Mouse (Mus musculus): ENCODE results near the gene Nol10. TPM values are rescaled to one million over a fixed set of nuclear protein-coding genes. Genes with fewer than 3 reads are reported as not detected.

The Nol10 gene
- total and polyA plus RNA-seq, 3 experiments: 4.2 to 17.7 (median 16.9) TPM

DNA sequence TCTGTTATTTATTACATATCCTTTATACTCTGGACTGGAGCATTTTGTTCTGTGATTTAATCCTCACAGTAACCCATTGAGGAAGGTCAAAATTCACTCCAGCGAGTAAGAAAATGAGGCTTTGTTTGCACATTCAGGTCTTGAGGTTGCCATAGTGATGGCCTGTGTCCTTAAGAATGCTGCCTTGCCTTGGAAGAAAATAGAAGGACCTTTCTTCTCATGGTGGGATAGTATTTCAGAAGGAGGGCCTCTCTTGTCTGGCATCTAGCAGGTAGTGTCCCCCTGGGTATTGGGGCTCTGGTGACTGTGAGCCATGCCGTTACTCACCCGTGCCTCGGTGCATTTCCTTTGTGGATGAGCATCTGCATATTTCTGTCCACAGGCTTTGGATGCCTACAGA, 12.4 kb downstream of the Nol10 start:
- no peak for DNase-seq

GRCm38 (mm10) chr12:17362316-17362715, 14.1 kb downstream of the Nol10 start:
- no peak for DNase-seq

DNA sequence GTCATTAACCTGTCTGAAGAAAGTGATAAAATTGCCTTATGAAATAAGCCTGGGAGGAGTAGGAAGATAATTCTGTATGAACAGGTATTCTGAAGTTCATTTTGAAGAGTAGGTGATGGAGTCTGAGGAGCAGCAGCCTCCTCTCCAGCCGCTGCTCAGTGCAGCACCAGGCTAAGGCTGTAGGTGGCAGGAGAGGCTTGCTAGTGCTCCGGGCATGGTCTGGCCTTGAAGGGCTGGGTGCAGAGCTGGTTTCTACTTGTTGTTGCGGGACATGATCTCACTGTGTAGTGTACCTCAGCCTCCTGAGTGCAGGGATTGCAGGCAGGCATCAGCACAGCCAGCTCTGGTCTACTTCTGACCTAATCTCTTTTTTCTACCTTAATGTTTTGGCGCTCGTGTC, 18.7 kb downstream of the Nol10 start:
- DNase-seq: peak; percentile 86

- DNase-seq: no peak
These were observed 20.9 kb downstream of the Nol10 start for GRCm38 (mm10) chr12:17369111-17369510.

GRCm38 (mm10) chr12:17369551-17370325, 21.5 kb downstream of the Nol10 start:
- DNase-seq: peak; percentile 53

- no peak for DNase-seq
These were observed 23.5 kb downstream of the Nol10 start for GRCm38 (mm10) chr12:17371589-17372235.

GRCm38 (mm10) chr12:17372696-17373095, 24.4 kb downstream of the Nol10 start:
- DNase-seq: no peak

GRCm38 (mm10) chr12:17373470-17373975, 25.3 kb downstream of the Nol10 start:
- no peak for DNase-seq

DNA sequence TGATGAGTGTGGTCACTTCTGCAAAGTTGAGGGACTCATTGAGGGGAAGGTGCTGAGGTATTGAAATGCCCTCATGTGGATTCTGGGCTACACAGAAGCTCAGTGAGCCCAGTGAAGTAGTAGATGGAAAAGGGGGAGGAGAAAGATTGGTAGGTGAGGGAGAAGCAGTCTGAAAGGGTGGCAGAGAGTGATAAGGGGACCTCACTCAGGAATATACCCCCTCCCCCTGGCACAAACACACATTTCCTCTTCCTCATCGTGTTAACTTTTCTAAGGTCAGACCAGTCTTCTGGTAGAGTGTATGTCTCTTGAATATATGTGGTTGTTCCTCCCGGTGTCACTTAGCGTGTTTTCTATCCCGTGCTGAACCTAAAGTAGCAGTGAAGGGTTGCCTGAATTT, 27.0 kb downstream of the Nol10 start:
- no peak for DNase-seq

GRCm38 (mm10) chr12:17376521-17376920, 28.3 kb downstream of the Nol10 start:
- DNase-seq: no peak

GRCm38 (mm10) chr12:17380991-17381390, 32.7 kb downstream of the Nol10 start:
- DNase-seq: no peak

- no peak for DNase-seq
These were observed 34.5 kb downstream of the Nol10 start for GRCm38 (mm10) chr12:17382759-17383158.

- peak; percentile 25 for DNase-seq
These were observed 38.6 kb downstream of the Nol10 start for GRCm38 (mm10) chr12:17386896-17387295.

DNA sequence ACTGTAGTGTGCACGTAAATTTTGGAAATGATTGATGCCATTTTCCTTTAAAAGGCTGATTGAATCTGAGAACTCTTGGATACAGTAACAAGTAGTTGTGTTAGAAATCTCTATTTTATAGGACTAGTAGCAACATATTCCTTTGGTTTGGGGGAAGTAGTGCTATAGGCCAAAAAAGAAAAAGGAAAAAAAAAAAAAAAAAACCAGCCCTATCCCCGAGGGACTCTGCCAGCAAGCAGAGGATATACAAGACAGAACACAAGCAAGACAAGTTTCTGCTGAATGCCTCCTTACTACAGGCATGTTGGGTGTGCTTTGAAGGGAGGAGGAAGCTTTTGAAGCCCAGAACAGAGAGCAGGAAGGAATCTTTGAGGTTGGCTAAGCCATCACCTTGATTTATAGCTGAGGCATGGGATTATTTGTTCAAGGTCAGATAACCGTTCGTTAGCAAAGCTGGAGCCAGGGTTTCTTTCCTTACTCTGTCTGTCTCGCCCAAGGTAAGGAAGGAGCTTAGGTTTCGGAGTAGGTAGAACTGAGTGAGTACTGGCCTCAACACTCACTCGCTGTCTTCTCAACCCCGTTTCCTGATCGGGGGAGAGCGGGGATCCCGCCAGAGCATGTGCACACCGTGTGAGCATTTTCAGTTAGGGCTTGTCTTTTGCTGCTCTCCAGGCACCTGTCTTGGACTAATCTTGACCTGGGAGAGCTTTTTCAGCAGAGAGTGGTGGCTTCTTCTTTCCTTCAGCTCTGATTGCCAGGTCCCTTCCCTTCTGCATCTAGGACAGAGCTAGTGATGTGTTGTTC, 39.3 kb downstream of the Nol10 start:
- DNase-seq: peak; percentile 36

DNA sequence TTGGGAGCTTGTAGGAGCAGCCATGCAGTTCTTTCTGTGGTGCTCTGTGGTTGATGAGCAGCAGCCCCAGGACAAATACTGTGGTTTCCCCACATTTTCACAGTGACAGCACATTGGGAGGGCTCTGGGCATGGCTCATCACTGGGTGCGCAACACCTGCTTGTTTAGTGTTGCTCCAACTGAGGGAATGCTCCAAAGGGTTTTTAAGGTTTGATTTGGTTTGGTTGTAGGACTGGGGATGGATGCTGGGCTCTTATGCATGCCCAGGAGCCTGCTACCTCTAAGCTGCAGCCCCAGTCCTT, 39.8 kb downstream of the Nol10 start:
- DNase-seq: no peak

GRCm38 (mm10) chr12:17390036-17390435, 41.8 kb downstream of the Nol10 start:
- no peak for DNase-seq

DNA sequence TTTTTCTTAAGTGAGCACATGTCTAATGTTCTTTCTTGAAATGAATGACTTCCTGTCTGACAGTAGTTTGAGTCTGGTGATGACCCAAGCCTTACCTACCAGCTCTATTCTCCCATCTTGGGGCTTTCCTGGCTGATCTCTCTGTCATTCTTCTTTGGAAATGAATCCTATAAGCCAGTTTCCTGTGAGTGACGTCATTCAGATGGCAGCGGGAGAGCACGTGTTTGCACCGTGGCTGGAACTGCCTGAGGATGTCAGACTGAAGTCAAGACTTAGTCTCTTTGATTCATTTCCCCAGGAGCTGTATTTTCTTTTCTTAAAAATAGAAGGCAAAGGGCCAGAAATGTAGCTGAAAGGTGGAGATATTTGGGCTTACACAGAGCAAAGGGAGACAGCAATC, 42.3 kb downstream of the Nol10 start:
- peak; percentile 42 for DNase-seq

DNA sequence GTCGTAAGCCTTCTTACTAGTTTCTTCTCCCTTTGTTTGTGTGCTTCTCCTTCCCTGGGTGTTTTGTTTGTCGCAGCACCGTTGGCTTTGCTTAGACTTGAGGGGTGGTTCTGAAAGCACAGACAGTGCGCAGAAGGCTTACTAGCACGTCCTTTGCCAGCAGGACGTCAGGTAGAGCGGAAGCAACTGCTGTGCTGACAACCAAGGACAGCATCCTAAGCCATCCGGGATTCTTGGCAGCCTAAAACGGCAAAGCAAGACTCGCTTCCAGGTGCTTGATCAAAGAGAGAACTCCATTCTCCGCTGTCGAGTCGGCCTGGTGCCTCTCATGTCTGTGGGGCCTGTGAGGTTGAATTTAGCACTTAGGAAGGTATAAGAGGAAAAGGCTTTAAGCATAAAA, 44.9 kb downstream of the Nol10 start:
- no peak for DNase-seq

GRCm38 (mm10) chr12:17397150-17397549, 48.9 kb downstream of the Nol10 start:
- DNase-seq: no peak

DNA sequence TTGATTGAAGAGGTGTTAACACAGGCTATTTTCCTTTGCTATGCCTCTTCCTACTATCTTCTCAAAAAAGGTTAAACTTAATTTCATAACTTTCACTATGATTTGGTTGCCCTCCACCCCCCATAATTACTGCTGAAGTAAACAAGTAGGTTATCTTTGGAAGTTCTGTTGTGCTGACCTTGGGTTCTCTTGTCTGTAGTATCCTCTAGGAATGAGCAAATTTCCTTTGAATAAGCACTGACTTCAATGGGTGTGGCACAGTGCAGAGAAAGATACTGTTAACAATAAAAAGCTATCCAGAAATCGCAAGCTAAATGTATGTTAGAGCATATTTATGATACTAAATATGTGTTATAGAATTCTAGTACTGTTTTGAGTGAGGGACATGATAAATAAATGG, 53.2 kb downstream of the Nol10 start:
- DNase-seq: no peak

DNA sequence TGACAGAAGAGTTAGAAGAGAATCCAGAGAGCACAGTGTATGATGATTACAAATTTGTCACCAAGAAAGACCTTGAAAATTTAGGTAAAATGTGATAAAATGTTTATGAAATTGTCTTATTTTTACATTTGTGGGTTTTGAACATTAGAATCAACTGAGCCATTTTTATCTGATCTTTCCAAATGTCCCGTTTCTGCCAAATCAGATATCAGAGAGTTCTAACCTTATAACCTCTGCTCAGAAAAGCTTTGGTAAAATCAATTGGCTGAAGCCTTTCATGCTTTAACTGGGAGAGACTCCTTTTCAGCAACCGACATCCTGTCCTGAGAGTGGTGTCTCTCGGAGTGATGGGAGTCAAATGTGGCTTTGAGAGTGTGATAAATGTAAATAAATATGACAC, 53.9 kb downstream of the Nol10 start:
- no peak for DNase-seq

- DNase-seq: no peak
These were observed 55.7 kb downstream of the Nol10 start for GRCm38 (mm10) chr12:17403998-17404397.

- no peak for DNase-seq
These were observed 58.6 kb downstream of the Nol10 start for GRCm38 (mm10) chr12:17406825-17407224.

Measured in adrenal gland, adult 2 months (tissue).